Mouse (Mus musculus): ENCODE measurements at regions not wholly inside any gene's neighbourhood (a gene's known extent, or its start where the extent isn't known, plus 50 kb on each side); places are given as distances from the start of the nearest gene placed in this dataset.

- DNase-seq (ENCODE audit: low spot score) (no peak), ATAC-seq (no peak)
- Histone ChIP-seq H3K9ac (ENCODE audit: low read length) (no peak overlapping the region), H3K27ac (ENCODE audit: low read depth, low read length) (no peak overlapping the region), H3K4me1 (ENCODE audit: control insufficient read depth, insufficient read depth, low read length) (no peaks in the 10 kb centered on the region), H3K9me3 (replicated peaks; ENCODE audit: control insufficient read depth, low read length) (no peaks in the 10 kb centered on the region), H3K36me3 (ENCODE audit: control insufficient read depth, insufficient read depth, low read length) (no peaks in the 10 kb centered on the region), H3K4me2 (ENCODE audit: low read length) (no peak overlapping the region), H3K4me3 (ENCODE audit: low read depth, low read length) (no peak overlapping the region), H3K27me3 (replicated peaks; ENCODE audit: control insufficient read depth, insufficient read depth, low read length) (no peaks in the 10 kb centered on the region)
- 47% methylated on average over 2 of the region's 2 CpGs for WGBS
Measured at GRCm38 (mm10) chr14:82745383-82745782, 1698.0 kb upstream of the Pcdh17 start.

- H3K4me2 ChIP-seq (ENCODE audit: low read length) = no peak overlapping the region
- ATAC-seq = peak; percentile 77
- H3K4me1 ChIP-seq (ENCODE audit: control insufficient read depth, insufficient read depth, low read length) = no peaks in the 10 kb centered on the region
- H3K27me3 ChIP-seq (replicated peaks; ENCODE audit: control insufficient read depth, insufficient read depth, low read length) = no peaks in the 10 kb centered on the region
- DNase-seq (ENCODE audit: low spot score) = peak; percentile 30
- H3K4me3 ChIP-seq (ENCODE audit: low read depth, low read length) = no peak overlapping the region
- no peak overlapping the region for H3K9ac ChIP-seq (ENCODE audit: low read length)
- no peaks in the 10 kb centered on the region for H3K9me3 ChIP-seq (replicated peaks; ENCODE audit: control insufficient read depth, low read length)
- no peak overlapping the region for H3K27ac ChIP-seq (ENCODE audit: low read depth, low read length)
- H3K36me3 ChIP-seq (ENCODE audit: control insufficient read depth, insufficient read depth, low read length) = no peaks in the 10 kb centered on the region
Measured at GRCm38 (mm10) chr14:82758144-82758543, 1685.2 kb upstream of the Pcdh17 start.

All from forebrain, embryonic 14.5 days (tissue).